Mouse (Mus musculus) heart, postnatal 36 days (tissue): Measurements from ENCODE around the gene Psg17. TPM values are rescaled to one million over a fixed set of nuclear protein-coding genes. Genes with fewer than 3 reads are reported as not detected.

Experiments
- DNase-seq, 2 experiments: peaks; one replicate each; pipeline ENCODE4 v3.0.0; 2021 to 2022
- intact Hi-C: fragments of 180-260 bp; cut with DNase I; formaldehyde crosslinking; loops from one replicate; pipeline ENCODE4 v1.15.1; 2025
- total RNA-seq, 2 experiments: library from RNA; stranded (reverse); gene quantifications; 2 replicates each; pipeline ENCODE4 v1.2.3; 2021

Psg17 gene
- total RNA-seq, 2 experiments from 2014 or later, result not detected

- intact Hi-C loops, result no loop called here
- DNase-seq, result no peak
These were observed 42.0 kb downstream of the Psg17 start for GRCm38 (mm10) chr7:18779337-18779781.

Other genes with a start within 250 kb of the Psg17 start
- not detected for gene Psg23, start 205.1 kb downstream of the Psg17 start, total RNA-seq
- not detected for gene Psg21, start 164.9 kb downstream of the Psg17 start, total RNA-seq
- gene Psg20, start 135.4 kb downstream of the Psg17 start, total RNA-seq, result not detected
- not detected for gene Psg22, start 103.5 kb downstream of the Psg17 start, total RNA-seq
- not detected for gene Psg19, start 23.1 kb downstream of the Psg17 start, total RNA-seq
- gene Mill2, start 18.4 kb upstream of the Psg17 start, total RNA-seq, result 1 to 10 TPM; 5.8 to 6.3 TPM
- gene Pglyrp1, start 49.7 kb upstream of the Psg17 start, total RNA-seq, result 1 to 10 TPM; 1.4 to 1.6 TPM
- 10 to 100 TPM in 1 of 2 experiments, 1 to 10 TPM in 1; 7.7 to 11.0 TPM for gene Ccdc61, start 88.8 kb upstream of the Psg17 start, total RNA-seq
- 1 to 10 TPM; 4.8 to 7.7 TPM for gene Nova2, start 104.3 kb upstream of the Psg17 start, total RNA-seq
- not detected for gene Nanos2, start 165.8 kb upstream of the Psg17 start, total RNA-seq
- 1 to 10 TPM; 3.4 to 4.3 TPM for gene Mypop, start 169.6 kb upstream of the Psg17 start, total RNA-seq
- gene Irf2bp1, start 182.4 kb upstream of the Psg17 start, total RNA-seq, result 10 to 100 TPM; 19.6 to 23.0 TPM
- not detected for gene Foxa3, start 201.9 kb upstream of the Psg17 start, total RNA-seq
- 10 to 100 TPM; 85.2 to 86.8 TPM for gene Sympk, start 202.8 kb upstream of the Psg17 start, total RNA-seq
- not detected for gene Rsph6a, start 233.1 kb upstream of the Psg17 start, total RNA-seq